Mouse (Mus musculus) testis, postnatal 10 days (tissue): ENCODE data around the gene Cntnap1.

Source experiments
- DNase-seq: peaks from one replicate; pipeline ENCODE4 v3.0.0; 2021; ENCODE audit warnings: low spot score

The Cntnap1 gene

GRCm38 (mm10) chr11:101221306-101221986, 51.1 kb downstream of the Cntnap1 start:
- DNase-seq, result no peak

DNA sequence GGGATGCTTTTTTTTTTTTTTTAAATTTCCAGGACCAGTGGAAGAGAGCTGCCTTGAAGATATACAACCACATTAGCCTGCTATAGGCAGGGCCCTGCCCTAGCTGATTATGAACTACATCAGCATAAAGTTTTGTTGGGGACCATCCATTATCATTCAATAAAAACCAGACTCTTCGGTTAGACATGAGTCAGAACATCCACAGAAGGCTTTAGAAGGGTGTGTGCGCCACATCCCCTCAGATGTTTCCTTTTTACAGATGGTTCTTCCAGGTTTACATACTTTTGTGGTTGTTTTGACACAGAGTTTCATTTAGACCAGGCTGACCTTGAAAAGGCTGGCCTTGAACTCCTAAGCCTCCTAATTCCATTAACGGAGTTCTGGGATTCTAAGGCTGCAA, 54.0 kb downstream of the Cntnap1 start:
- no peak for DNase-seq

GRCm38 (mm10) chr11:101225331-101226064, 55.2 kb downstream of the Cntnap1 start:
- no peak for DNase-seq

DNA sequence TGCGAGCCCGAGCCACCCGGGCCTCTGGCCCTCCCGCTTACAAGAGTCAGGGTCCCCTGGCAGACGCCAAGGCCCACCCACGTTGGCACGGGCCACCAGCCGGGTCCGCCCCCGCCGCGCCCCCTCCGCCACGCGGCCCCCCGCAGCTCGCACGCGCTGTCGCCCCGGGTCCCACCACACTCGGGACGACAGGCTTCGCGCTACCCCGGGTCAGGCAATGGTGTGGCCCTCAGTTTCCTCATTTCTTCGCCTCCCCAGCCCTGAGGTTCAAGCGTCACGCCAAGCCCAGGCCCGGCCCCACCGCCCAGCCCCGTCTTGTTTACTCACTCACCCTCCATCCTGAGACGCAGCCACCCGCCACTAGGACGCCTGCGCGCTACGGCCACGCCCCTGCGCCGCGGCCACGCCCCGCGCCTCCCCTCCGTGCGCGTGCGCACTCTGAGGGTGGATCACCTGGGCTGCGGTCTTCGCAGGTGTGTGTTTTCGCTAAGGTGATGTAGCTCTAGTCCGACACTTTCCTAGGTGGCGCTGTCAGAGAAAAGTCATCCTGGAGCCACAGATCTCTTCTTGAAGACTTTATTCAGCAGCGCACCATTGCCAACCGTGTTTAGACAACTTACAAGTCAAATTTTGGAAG, 55.9 kb downstream of the Cntnap1 start, which contains the start of gene Ezh1:
Ezh1 (minus strand) TSS at position 399 of the 637 bp plus-strand sequence.
- peak; percentile 93 for DNase-seq

DNA sequence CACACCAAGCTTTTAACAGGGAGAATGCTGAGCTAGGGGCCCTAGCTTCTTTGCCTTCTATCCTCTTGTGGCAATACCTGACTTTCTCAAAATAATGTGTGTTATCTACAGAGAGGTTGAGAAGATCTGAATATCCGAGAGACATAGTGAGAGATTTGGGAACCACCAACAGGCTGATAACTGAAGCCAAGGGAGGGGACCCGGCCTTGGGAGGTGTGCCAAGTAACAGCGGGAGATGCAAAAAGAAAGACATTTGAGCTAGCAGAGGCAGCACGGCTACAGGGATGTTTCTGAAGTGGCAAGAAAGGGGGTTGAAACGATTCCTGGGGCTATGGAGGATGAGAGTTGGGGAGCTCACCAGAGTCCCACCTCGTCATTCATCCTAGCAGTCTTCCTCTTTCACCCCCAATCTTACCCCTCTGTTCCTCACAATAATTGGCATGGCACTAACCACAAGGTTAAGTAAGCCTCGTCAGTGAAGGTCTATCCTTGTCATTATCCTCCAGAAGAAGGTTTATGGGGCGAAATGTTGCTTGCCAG, 59.1 kb downstream of the Cntnap1 start:
- DNase-seq, result peak; percentile 81

- peak; percentile 79 for DNase-seq
Measured at GRCm38 (mm10) chr11:101230061-101230511, 59.8 kb downstream of the Cntnap1 start.

DNA sequence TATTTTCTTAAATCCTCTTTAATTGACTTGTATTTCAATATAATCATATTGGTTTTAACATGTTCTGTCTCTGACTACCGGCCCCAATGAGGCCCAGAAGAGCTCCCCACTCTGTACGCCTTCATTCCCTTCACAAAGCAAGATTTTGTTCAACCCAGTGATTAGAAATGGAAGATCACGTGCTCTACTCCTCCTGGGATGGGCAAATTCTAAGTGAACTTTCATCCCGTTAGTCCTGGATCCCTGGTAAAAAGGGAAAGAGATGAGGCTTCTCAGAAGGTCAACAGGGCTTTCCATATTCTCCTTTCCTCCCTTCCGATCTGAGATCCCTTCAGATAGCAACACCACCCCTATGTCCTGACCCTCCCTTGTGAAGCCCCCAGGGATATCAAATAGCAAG, 60.2 kb downstream of the Cntnap1 start:
- DNase-seq, result no peak

DNA sequence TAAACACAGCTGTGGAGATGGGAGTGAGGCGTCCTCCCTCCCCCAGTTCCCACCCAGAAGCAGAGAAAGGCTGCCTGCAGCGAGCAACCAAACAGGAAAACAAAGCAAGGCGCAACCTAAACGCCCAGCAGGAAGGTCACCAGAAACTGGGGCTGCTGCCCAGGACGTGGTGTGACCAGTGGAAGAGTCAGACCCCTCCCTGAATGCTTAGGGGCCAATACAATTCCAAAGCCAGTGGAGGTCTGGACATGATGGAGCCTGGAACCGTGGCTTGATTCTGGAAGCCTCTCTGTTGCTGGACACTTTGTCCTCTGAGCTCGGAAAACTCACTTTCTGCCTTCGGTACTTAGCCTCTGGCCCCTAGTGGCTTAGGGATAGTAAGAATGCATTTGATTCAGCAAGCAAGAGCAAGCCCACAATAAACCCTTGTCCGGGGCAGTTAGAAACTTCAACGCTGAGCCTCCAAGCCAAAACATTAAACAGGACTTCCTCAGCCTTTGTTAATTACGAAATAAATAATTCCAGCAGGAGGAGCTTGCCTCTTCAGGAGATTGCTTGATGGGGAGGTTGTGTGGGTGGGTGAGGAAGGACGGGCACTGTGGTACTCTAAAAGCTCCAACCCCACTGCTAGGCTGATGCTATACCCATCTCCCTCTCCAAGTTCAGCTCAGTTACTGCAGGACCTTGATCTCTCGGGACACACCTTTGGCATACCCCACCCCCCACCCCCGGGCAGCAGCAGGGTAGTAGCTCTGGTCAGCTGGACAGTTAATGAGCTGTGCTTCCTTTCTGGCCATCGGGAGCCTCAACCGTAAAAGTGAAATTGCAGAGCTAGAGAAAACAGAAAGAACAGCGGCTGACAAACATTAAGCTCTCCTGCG, 60.9 kb downstream of the Cntnap1 start:
- DNase-seq, result peak; percentile 67

DNA sequence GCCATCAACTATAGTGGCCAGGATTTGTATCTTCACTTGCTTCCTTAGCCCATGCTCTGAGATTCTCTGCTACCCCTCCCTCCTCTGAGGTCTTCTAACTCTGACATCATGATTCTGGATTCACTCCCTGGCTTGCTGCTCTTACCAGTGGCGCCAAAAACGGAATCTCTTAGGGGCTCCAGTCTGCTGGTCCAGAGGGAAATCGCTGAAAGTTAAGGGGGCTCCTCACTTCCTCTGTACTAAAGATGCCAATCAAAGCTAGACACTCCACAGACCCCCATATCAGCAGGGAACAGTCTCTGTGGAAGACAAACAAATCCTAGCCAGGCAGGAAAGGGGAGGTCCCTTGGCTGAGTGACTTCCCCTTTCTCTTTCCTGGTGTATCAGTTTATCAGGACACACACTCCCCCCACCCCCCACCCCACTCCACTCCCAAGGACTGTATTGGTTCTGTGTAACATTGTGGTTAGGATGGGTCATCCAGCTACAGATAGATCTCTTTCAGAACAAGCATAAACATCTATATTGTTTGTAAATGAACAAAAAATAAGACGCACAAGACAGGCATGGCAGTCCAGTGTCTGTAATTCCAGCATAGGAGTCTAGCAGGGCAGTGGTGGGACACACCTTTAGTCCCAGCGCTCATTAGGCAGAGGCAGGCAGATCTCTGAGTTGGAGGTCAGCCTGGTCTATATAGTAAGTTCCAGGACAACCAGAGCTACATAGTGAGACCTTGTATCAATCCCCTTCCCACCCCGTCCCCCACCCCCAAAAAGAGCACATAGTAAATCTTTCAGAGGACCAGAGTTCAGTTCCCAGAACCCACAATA, 61.9 kb downstream of the Cntnap1 start:
- DNase-seq, result no peak

GRCm38 (mm10) chr11:101233240-101233639, 62.9 kb downstream of the Cntnap1 start:
- no peak for DNase-seq

- DNase-seq, result no peak
Measured at GRCm38 (mm10) chr11:101234124-101234523, 63.8 kb downstream of the Cntnap1 start.

DNA sequence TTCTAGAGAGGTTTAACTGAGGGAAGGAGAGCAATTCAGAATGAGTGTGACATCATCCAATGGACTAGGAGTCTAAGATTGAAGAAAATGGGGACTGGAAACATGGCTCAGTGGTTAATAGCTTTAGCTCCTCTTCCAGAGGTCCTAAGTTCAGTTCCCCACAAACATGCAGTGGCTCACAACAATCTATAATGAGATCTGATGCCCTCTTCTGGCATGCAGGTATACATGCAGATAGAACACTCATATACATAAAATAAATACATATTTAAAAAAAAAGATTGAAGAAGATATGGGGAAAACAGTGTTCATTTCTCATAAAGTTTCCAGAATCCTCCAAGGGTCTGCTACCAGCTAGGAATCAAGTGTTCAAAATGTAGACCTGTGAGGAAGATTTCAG, 65.1 kb downstream of the Cntnap1 start:
- no peak for DNase-seq

DNA sequence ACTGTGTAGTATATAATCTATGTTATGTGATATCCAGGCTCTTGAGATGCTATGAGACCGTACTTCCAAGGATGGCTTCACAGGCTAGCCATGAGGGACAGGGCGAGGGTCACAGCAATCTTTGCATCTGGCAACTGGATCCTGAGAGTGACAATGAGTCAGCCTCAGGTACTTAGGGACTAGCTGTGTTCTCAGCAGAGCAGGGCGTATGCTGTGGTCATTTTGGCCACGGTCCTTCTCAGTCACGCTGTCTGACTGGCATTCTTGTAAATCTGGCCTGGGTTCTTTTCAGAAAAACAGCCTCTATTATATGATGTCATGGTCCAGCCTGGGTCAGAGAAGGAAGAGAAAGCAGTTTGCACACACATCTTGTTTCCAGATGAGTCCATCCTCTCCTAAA, 66.5 kb downstream of the Cntnap1 start:
- DNase-seq, result no peak

GRCm38 (mm10) chr11:101238071-101238647, 67.8 kb downstream of the Cntnap1 start:
- no peak for DNase-seq
